Mouse (Mus musculus) liver, embryonic 15.5 days (tissue): ENCODE measurements around the gene Ly6g5b. TPM values are rescaled to one million over a fixed set of nuclear protein-coding genes. Genes with fewer than 3 reads are reported as not detected.
"Not testable (repeated sequence)": the region's sequence is repeated elsewhere in the genome, so short reads cannot be mapped to it uniquely, and the experiment has no call there.

Experiments
- ATAC-seq: fragments of 200-750 bp; cut with Nextera tagmentation; 2 replicates; pipeline ENCODE4 v1.8.0; 2017; ENCODE audit warnings: moderate number of reproducible peaks, mild to moderate bottlenecking, moderate library complexity; ENCODE audit not compliant: insufficient read depth
- H3K27ac ChIP-seq: fragments of 300-500 bp; sonication (generic); replicated peaks from 2 replicates; pipeline ENCODE4 v1.5.1; 2015; ENCODE audit warnings: mild to moderate bottlenecking, inconsistent platforms
- H3K27me3 ChIP-seq: fragments of 300-500 bp; sonication (generic); 2 replicates; pipeline ENCODE4 v1.6.1; 2015; ENCODE audit warnings: mild to moderate bottlenecking, inconsistent platforms
- H3K36me3 ChIP-seq: fragments of 300-500 bp; sonication (generic); replicated peaks from 2 replicates; pipeline ENCODE4 v1.6.1; 2015; ENCODE audit warnings: moderate library complexity, mild to moderate bottlenecking, inconsistent platforms
- H3K4me1 ChIP-seq: fragments of 300-500 bp; sonication (generic); replicated peaks from 2 replicates; pipeline ENCODE4 v1.6.1; 2015; ENCODE audit warnings: inconsistent platforms
- H3K4me2 ChIP-seq: fragments of 300-500 bp; sonication (generic); 2 replicates; pipeline ENCODE4 v1.6.1; 2015; ENCODE audit warnings: moderate library complexity, mild to moderate bottlenecking, inconsistent platforms
- H3K4me3 ChIP-seq: fragments of 300-500 bp; sonication (generic); replicated peaks from 2 replicates; pipeline ENCODE4 v1.5.1; 2015; ENCODE audit warnings: mild to moderate bottlenecking, inconsistent platforms
- H3K9ac ChIP-seq: fragments of 300-500 bp; sonication (generic); 2 replicates; pipeline ENCODE4 v1.6.1; 2015; ENCODE audit warnings: moderate library complexity, mild to moderate bottlenecking, inconsistent platforms
- H3K9me3 ChIP-seq: fragments of 300-500 bp; sonication (generic); replicated peaks from 2 replicates; pipeline ENCODE4 v1.6.1; 2016; ENCODE audit warnings: inconsistent platforms
- WGBS: fragments of 180-500 bp; shearing (Covaris S2); methylation state at CpG from one replicate; pipeline ENCODE4 v1.1.7; 2015; ENCODE audit warnings: mixed read lengths; ENCODE audit not compliant: insufficient replicate concordance; 5-methylcytosine and 5-hydroxymethylcytosine counted together
- polyA plus RNA-seq: library from polyadenylated mRNA; unstranded; fragments of >200 nt; fragmentation: Nextera tagmentation; extraction: Ambion mirVana; gene quantifications from 2 replicates; pipeline ENCODE4 v1.2.1, GENCODE M21; 2015

The Ly6g5b gene
- polyA plus RNA-seq, 1 experiment from 2014 or later = 0.24 TPM

GRCm38 (mm10) chr17:35125578-35125977, 10.3 kb upstream of the Ly6g5b start:
- H3K27ac ChIP-seq = peak overlapping the region; percentile 91
- no peaks in the 10 kb centered on the region for H3K9me3 ChIP-seq
- no peak for ATAC-seq
- 39% methylated on average over 6 of the region's 6 CpGs for WGBS
- peaks cover 70% of the 10 kb centered on the region for H3K4me1 ChIP-seq
- peaks cover 42% of the 10 kb centered on the region for H3K36me3 ChIP-seq
- no peaks in the 10 kb centered on the region for H3K27me3 ChIP-seq
- H3K4me2 ChIP-seq = peak overlapping the region; percentile 90
- H3K9ac ChIP-seq = peak overlapping the region; percentile 85
- H3K4me3 ChIP-seq = peak overlapping the region; percentile 70

GRCm38 (mm10) chr17:35125081-35125480, 9.9 kb upstream of the Ly6g5b start:
- Histone ChIP-seq H3K27me3 (no peaks in the 10 kb centered on the region), H3K9me3 (no peaks in the 10 kb centered on the region), H3K4me2 (peak overlapping the region; percentile 90), H3K9ac (no peak overlapping the region), H3K36me3 (peaks cover 38% of the 10 kb centered on the region), H3K27ac (peak overlapping the region; percentile 91), H3K4me3 (peak overlapping the region; percentile 70; the same call in 1 of the 2 replicates), H3K4me1 (peaks cover 70% of the 10 kb centered on the region)
- WGBS = 94% methylated on average over 1 of the region's 1 CpGs
- no peak for ATAC-seq

- H3K4me1 ChIP-seq = peaks cover 70% of the 10 kb centered on the region
- H3K27ac ChIP-seq, H3K4me2 ChIP-seq, H3K27me3 ChIP-seq, H3K9ac ChIP-seq, H3K9me3 ChIP-seq, ATAC-seq, H3K4me3 ChIP-seq: not testable (repeated sequence)
- H3K36me3 ChIP-seq = peaks cover 37% of the 10 kb centered on the region
- WGBS = 83% methylated on average over 12 of the region's 12 CpGs
Measured at GRCm38 (mm10) chr17:35124261-35124896, 9.2 kb upstream of the Ly6g5b start.

DNA sequence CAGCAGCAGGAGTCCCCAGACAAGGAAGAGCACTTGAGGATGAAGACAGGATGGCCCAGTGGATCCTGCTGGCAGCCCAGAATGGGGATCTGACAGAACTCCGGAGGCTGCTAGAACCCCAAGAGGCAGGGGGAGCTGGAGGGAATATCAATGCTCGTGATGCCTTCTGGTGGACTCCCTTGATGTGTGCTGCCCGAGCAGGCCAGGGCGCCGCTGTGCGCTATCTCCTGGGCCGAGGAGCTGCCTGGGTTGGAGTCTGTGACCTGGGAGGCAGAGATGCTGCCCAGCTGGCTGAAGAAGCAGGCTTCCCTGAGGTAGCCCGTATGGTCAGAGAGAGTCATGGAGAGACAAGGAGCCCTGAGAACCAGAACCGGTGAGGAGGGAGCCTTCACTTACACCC, 8.1 kb upstream of the Ly6g5b start:
- not testable (repeated sequence) for H3K27ac ChIP-seq, H3K4me2 ChIP-seq, ATAC-seq, H3K4me3 ChIP-seq, H3K9me3 ChIP-seq, H3K27me3 ChIP-seq, H3K9ac ChIP-seq
- WGBS = 86% methylated on average over 9 of the region's 9 CpGs
- peaks cover 37% of the 10 kb centered on the region for H3K36me3 ChIP-seq
- H3K4me1 ChIP-seq = peaks cover 62% of the 10 kb centered on the region

- ATAC-seq = no peak
- WGBS = under 1% methylated on average over 19 of the region's 19 CpGs
- Histone ChIP-seq H3K27me3 (no peaks in the 10 kb centered on the region), H3K4me3 (peak within 1 kb of the TSS; percentile 88), H3K4me2 (peak within 1 kb of the TSS; percentile 95), H3K9me3 (no peaks in the 10 kb centered on the region), H3K27ac (peak within 1 kb of the TSS; percentile 92), H3K9ac (peak within 1 kb of the TSS; percentile 94), H3K4me1 (peaks cover 50% of the 10 kb centered on the region), H3K36me3 (peaks cover 49% of the 10 kb centered on the region)
Measured at GRCm38 (mm10) chr17:35121871-35122303, 6.7 kb upstream of the Ly6g5b start, which contains the start of gene Csnk2b. TSS of gene Csnk2b (minus strand) at chr17:35122053.

DNA sequence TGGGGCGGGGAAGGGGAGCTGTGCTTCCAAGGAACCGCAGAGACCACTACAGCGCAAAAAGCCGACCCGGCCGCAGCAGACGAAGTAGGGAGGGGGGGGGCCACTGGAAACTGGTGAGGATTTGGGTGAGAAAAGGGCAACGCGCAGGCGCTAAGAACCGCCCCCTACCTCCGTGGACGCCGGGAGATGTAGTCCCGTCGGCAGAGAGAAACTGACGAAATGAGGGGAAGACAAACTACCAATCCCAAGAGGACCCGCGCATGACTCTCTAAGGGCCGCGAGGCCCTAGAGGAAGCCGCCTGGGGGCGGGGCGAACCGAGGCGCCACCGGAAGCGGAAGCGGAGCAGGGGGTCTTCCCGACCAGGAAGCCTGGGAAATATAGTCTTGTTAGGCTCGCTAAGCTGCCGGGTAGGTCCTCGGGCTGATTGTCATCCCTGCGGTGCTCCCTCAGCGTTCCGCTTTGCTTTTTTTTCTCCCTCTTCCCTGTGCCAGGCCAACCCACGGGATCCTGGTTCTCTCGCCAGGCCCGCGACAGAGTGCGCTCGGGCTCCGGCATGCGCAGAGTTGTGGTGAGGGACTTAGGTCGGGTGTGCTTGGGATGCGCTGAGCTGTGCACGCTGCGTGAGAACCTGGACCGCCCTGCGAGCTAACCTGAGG, 6.0 kb upstream of the Ly6g5b start, which contains the start of gene Gpank1:
Gpank1 (plus strand) TSS at position 313 of the 657 bp plus-strand sequence.
- H3K9ac ChIP-seq = peak within 1 kb of the TSS; percentile 94
- peak within 1 kb of the TSS; percentile 88 for H3K4me3 ChIP-seq
- peaks cover 55% of the 10 kb centered on the region for H3K36me3 ChIP-seq
- ATAC-seq = peak; percentile 93
- peak within 1 kb of the TSS; percentile 92 for H3K27ac ChIP-seq
- under 1% methylated on average over 50 of the region's 50 CpGs for WGBS
- H3K4me2 ChIP-seq = peak within 1 kb of the TSS; percentile 95
- H3K9me3 ChIP-seq = no peaks in the 10 kb centered on the region
- H3K27me3 ChIP-seq = no peaks in the 10 kb centered on the region
- peaks cover 44% of the 10 kb centered on the region for H3K4me1 ChIP-seq

GRCm38 (mm10) chr17:35120745-35121142, 5.5 kb upstream of the Ly6g5b start:
- H3K9ac ChIP-seq = peak overlapping the region; percentile 94
- H3K4me1 ChIP-seq = peaks cover 39% of the 10 kb centered on the region
- H3K9me3 ChIP-seq = no peaks in the 10 kb centered on the region
- H3K27me3 ChIP-seq = no peaks in the 10 kb centered on the region
- H3K27ac ChIP-seq = peak overlapping the region; percentile 74
- peaks cover 60% of the 10 kb centered on the region for H3K36me3 ChIP-seq
- H3K4me2 ChIP-seq = peak overlapping the region; percentile 95
- ATAC-seq = peak; percentile 6; the same call in 1 of the 2 replicates
- peak overlapping the region; percentile 88 for H3K4me3 ChIP-seq
- WGBS = under 1% methylated on average over 33 of the region's 33 CpGs

DNA sequence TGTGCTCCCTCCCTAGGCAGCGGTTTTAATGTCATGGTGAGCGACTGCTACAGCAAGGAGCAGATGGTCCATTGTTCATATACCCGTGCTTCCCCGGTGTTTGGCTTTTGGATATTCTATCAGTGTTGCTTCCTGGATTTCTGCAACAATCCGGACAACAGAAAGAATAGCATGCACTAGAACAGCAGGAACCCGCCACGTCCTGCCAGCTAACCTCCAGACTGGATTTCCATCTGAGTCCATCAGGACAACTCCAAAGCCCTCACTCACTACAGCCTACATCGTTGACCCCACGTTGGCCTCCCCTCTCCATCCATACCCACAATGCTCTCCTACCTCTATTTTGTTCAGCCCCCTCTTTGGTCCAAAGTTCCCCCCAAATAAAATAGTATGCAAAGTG, 3.5 kb downstream of the Ly6g5b start:
- H3K27ac ChIP-seq = no peak overlapping the region
- no peak overlapping the region for H3K4me2 ChIP-seq
- no peak for ATAC-seq
- no peak overlapping the region for H3K4me3 ChIP-seq
- peaks cover 3% of the 10 kb centered on the region; the same call in 1 of the 2 replicates for H3K4me1 ChIP-seq
- peaks cover 28% of the 10 kb centered on the region for H3K36me3 ChIP-seq
- H3K27me3 ChIP-seq = 0 out of 2 replicates have a peak, but pooled peaks cover 4% of the 10 kb centered on the region
- H3K9me3 ChIP-seq = no peaks in the 10 kb centered on the region
- 65% methylated on average over 9 of the region's 9 CpGs for WGBS
- no peak overlapping the region for H3K9ac ChIP-seq

GRCm38 (mm10) chr17:35108097-35108496, 7.1 kb downstream of the Ly6g5b start, which contains the start of gene Ly6g5c:
TSS of gene Ly6g5c (plus strand) at chr17:35108279.
- 0 out of 2 replicates have a peak, but pooled peaks cover 4% of the 10 kb centered on the region for H3K27me3 ChIP-seq
- H3K9ac ChIP-seq = no peak within 1 kb of the TSS
- ATAC-seq = no peak
- H3K36me3 ChIP-seq = peaks cover 4% of the 10 kb centered on the region; the same call in 1 of the 2 replicates
- WGBS = 77% methylated on average over 6 of the region's 6 CpGs
- H3K4me2 ChIP-seq = no peak within 1 kb of the TSS
- no peaks in the 10 kb centered on the region for H3K9me3 ChIP-seq
- H3K4me3 ChIP-seq = no peak within 1 kb of the TSS
- H3K27ac ChIP-seq = no peak within 1 kb of the TSS
- peaks cover 33% of the 10 kb centered on the region for H3K4me1 ChIP-seq

- Histone ChIP-seq H3K9me3 (no peaks in the 10 kb centered on the region), H3K36me3 (peaks cover 20% of the 10 kb centered on the region), H3K4me1 (peaks cover 47% of the 10 kb centered on the region), H3K9ac (no peak overlapping the region), H3K4me3 (no peak overlapping the region), H3K4me2 (no peak overlapping the region), H3K27me3 (0 out of 2 replicates have a peak, but pooled peaks cover 4% of the 10 kb centered on the region), H3K27ac (no peak overlapping the region)
- WGBS = 56% methylated on average over 3 of the region's 3 CpGs
- no peak for ATAC-seq
Measured at GRCm38 (mm10) chr17:35106522-35106921, 8.7 kb downstream of the Ly6g5b start.

GRCm38 (mm10) chr17:35105740-35106389, 9.4 kb downstream of the Ly6g5b start:
- peaks cover 47% of the 10 kb centered on the region for H3K4me1 ChIP-seq
- peak overlapping the region; percentile 87 for H3K27ac ChIP-seq
- peak overlapping the region; percentile 2; the same call in 1 of the 2 replicates for H3K9ac ChIP-seq
- peaks cover 26% of the 10 kb centered on the region for H3K36me3 ChIP-seq
- 0 out of 2 replicates have a peak, but pooled peaks cover 3% of the 10 kb centered on the region for H3K27me3 ChIP-seq
- WGBS = 23% methylated on average over 13 of the region's 13 CpGs
- H3K9me3 ChIP-seq = no peaks in the 10 kb centered on the region
- H3K4me3 ChIP-seq = no peak overlapping the region
- no peak for ATAC-seq
- H3K4me2 ChIP-seq = peak overlapping the region; percentile 9; the same call in 1 of the 2 replicates
